Mouse (Mus musculus) brown adipose tissue, adult 24 weeks (tissue): ENCODE results near the gene Inha. TPM values are rescaled to one million over a fixed set of nuclear protein-coding genes. Genes with fewer than 3 reads are reported as not detected.

Experiments
- H3K27ac ChIP-seq: fragments of 200-500 bp; replicated peaks from 2 replicates; pipeline ENCODE4 v1.5.1; 2012; ENCODE audit warnings: low read depth, mild to moderate bottlenecking, low read length
- H3K4me1 ChIP-seq: fragments of 200-500 bp; 2 replicates; pipeline ENCODE4 v1.6.1; 2012; ENCODE audit warnings: low read length, mixed read lengths; ENCODE audit not compliant: control insufficient read depth, insufficient read depth, insufficient read length
- H3K4me3 ChIP-seq: fragments of 200-500 bp; 2 replicates; pipeline ENCODE4 v1.5.1; 2012; ENCODE audit warnings: low read depth, mild to moderate bottlenecking, low read length, moderate library complexity; ENCODE audit not compliant: insufficient read depth
- polyA plus RNA-seq: library from polyadenylated mRNA; stranded (reverse); fragments of >200 nt; gene quantifications from 2 replicates; pipeline ENCODE4 v1.2.4, GENCODE M21; 2012; ENCODE audit not compliant: missing spikeins, insufficient read depth, insufficient read length

Gene Inha
- polyA plus RNA-seq, 1 experiment: not detected

DNA sequence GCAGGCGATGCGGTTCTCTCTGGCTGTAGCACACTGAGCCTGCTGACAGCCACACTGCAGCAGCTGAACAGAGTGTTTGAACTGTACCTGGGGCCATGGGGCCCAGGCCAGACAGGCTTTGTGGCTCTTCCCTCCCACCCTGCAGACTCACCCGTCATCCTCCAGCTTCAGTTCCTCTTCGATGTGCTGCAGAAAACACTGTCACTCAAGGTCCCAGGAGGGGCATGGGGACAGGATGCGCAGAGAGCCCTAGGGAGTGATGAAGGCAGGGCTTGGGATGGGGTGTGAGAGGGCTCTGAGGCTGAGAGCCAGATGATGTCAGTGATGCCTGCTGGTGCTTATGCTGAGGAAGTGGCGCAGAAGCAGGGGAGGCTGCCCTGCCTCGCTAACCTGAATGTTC lies 17.8 kb downstream of the Inha start:
- Histone ChIP-seq H3K4me3 (no peak overlapping the region), H3K4me1 (no peaks in the 10 kb centered on the region), H3K27ac (no peak overlapping the region)

DNA sequence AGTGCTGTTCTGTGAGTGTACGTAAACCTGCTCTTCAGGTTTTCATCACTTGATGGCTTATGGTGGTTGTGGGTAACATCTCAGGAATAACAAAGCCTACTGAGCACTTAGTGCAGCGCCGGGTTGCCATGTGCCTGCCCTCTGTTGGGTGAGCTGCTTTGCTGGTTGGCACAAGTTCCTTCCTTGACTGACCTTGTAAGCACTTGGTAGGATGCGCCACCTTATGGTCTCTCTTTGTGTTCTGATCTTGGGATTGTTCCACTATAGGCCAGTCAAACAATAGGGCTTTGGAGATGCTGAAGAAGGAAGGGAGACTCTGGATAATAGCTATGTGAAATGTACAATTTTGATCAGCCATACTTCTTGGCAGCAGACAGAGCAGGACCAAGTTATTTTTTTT lies 23.7 kb downstream of the Inha start:
- Histone ChIP-seq H3K4me3 (no peak overlapping the region), H3K27ac (no peak overlapping the region), H3K4me1 (no peaks in the 10 kb centered on the region)

DNA sequence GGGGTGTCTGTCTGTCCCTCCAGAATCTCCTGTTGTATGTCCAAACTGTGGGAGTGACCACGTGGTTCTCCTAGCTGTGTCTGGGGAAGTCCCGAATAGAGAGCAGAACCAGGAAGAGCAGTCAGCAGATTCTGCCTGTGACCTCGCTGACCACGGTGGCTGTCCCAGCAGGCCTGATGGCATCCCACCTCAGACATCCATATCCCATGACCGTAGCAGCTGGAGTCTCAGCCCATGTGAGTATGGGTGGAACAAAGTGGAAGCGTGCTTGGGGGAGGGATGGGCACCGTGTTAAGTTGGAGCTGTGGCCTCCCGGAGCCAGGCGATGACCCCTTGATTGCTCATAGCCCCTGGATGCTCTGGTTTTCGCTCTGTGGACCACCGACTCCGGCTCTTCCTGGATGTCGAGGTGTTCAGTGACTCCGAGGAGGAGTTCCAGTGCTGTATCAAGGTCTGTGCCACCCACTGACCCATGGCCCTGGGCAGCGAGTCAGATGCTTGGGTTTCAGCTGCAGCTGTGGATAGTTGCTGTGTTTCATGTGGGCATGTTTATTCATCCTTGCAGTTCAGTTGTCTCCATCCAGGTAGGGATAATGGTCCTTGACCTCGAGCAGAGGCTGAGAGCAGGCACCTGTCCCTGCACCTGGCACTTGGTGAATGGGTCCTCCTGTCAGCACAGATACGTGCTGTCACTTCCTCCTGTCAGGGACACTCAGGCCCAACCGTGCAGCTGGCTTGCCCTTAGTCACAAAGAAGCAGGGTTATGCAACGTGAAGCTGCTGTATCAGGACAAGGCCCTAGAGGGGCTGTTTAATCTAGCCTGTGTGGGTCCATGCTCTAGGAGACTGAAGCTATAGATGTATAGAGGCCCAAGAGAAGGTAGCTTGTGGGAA lies 25.6 kb downstream of the Inha start:
- Histone ChIP-seq H3K4me1 (no peaks in the 10 kb centered on the region), H3K27ac (no peak overlapping the region), H3K4me3 (no peak overlapping the region)

DNA sequence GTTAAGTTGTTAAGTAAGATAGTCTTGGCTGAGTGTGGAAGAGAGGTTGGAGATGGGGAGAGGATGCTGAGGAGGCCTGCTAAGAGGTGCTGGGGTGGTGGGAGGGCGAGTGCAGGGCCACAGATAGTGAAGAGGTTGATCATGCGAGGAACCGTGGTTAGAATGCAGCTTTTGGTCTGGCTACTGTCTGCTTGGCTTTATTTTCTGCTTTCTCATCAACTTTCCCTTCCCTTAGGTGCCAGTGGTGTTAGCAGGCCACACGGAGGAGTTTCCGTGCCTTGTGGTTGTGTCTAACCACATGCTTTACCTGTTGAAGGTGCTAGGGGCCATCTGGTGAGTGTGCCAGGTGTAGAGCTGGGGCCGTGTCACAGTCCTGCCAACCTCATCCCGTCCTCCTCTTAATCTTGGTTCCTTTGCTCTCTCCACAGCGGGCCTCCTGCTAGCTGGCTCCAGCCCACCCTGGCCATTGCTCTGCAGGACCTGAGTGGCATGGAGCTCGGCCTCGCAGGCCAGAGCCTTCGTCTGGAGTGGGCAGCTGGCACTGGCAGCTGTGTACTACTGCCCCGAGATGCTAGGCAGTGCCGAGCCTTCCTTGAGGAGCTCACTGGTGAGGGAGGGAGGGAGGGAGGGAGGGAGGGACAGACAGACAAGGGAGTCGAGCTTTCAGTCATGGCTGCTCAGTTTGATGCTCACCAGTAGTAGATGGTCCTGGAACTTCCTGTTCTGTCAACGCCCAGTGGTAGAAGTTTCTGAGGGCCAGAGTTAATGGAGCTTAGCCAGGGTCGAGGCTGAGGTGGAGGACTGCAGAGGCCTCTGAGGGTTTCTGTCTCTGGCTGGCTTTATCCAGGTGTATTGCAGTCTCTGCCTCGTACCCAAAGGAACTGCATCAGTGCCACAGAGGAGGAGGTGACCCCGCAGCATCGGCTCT lies 26.7 kb downstream of the Inha start:
- H3K27ac ChIP-seq: no peak overlapping the region
- H3K4me3 ChIP-seq: no peak overlapping the region
- H3K4me1 ChIP-seq: no peaks in the 10 kb centered on the region

DNA sequence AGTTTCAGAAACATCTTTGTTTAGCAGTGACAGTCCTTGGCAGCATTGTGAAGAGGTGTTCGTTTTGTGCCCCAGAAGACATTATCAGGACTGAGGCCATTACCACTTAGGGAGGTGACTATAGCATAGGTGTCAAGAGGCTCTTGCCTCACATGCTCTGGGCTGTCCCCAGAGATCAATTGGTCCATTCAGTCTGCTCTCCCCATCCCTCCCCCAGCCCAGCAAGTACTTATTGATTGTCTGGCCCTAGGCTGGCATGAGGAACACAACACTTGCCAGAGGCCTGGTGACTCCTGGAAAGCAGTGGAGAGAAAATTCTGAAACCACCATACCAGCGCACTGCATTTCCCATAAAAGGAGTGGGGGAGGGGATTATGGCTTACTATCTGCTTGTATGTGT lies 30.7 kb downstream of the Inha start:
- Histone ChIP-seq H3K4me3 (no peak overlapping the region), H3K4me1 (no peaks in the 10 kb centered on the region), H3K27ac (no peak overlapping the region)

DNA sequence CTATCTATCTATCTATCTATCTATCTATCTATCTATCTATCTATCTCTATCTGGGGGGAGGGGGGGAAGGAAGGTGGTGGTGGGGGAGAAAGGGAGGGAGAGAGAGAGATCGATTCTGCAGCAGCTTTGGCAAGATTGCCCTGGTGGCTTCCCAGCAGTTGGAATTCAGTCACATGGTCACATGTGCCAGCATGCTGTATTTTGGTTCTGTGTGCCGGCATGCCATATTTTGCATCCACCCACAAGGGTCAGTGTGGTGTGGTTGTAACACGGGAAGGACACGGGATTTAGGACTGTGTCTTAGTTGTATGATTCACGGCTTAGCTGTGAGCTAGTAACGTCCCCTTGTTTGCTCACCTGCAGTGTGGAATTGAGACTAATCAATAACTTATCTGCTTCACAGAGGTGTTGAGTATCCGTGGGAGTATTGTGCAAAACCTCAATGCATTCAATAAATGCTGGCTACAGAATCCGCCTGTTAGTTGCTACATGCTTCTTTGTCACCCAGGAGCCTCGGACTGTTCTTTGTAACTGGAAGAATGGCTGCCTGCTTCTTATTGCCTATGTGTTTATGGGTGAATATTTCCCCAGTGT lies 31.8 kb downstream of the Inha start:
- no peak overlapping the region for H3K27ac ChIP-seq
- no peak overlapping the region for H3K4me3 ChIP-seq
- no peaks in the 10 kb centered on the region for H3K4me1 ChIP-seq

DNA sequence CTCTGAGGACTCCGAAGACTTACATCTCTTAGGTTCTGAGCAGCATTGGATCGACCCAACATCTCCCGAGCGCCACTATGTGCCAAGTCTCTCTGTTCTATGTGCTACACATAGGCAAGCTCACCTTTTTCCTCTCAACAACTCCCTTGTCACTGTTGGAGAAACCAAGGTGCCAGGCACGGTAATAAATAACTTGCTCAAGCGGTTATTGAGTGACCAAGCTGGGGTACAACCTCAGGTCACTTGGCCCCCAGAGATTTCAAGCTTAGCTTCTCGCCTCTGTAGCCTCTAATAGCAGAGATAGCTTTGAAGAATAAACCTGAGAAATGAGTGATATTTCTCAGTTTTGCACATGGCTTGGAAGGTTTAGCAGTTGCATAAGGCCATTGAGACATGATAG lies 34.6 kb downstream of the Inha start:
- Histone ChIP-seq H3K27ac (no peak overlapping the region), H3K4me1 (no peaks in the 10 kb centered on the region), H3K4me3 (no peak overlapping the region)

DNA sequence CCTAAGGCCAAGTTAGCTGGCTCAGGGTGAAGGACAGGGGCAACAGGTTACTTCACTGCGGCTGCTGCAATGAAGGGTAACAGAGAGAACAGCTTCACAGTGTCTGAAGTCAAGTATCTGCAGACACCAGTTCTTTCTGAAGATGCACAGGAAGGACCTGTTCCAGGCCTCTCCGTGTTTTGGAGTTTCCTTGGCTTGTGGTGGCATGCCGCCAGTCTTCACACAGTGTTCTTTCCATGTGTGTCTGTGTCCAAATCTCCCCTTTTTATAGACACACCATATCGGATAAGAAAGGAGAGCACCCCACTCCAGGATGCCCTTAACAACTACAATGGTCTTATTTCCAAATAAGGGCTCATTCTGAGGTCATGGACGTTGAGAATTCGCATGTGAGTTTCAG lies 37.5 kb downstream of the Inha start:
- H3K4me3 ChIP-seq: no peak overlapping the region
- no peak overlapping the region for H3K27ac ChIP-seq
- H3K4me1 ChIP-seq: no peaks in the 10 kb centered on the region

DNA sequence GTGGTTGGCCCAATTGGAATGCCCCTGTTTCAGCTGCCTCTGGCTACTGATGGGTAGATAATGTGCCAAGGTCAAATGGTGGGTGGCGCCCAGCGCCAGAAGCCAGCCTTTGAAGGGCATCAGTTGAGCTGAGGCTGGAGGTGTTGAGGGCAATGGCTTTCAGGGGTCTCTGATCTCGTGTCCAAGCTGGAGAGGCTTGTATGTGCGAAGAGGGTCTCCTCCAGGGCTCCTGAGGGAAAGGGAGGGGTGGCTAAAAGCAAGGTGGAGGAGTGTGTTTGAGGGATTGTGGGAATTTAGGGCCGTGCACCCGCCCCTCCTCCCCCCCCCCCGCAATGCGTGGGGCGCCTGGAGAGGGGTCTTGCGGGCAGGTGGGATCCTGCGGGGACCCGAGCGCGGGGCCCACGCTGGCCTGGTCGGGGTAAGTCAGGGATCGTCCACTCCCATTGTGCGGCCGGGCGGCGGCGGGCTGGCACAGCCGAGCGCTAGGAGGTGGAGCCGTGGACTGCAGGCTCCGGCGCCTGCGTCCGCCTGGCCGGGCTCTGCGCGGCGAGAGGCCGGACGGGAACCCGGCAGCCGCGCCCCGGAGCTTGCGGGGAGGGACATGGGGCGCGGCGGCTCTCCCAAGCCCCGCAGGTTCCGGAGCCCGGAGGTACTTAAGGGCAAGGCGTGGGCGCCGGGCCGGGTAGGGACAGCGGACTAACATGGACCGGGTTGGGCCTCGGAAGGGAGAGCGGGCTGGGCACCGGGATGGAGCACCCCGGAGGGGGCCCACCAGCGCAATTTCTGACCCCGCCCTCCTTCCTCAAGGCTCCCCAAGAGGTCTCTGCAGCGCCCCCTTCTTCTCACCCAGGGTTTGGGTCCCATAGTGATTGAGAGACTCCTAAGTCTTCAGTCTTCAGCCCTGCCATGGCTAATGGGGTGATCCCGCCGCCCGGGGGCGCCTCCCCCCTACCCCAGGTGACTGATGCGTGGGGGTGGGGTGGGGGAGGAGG lies 39.4 kb downstream of the Inha start, which contains the start of gene Slc4a3:
TSS of gene Slc4a3 (plus strand) at position 302 of the 992 bp plus-strand sequence.
- Histone ChIP-seq H3K4me3 (peak within 1 kb of the TSS; percentile 93), H3K4me1 (no peaks in the 10 kb centered on the region), H3K27ac (no peak within 1 kb of the TSS)

DNA sequence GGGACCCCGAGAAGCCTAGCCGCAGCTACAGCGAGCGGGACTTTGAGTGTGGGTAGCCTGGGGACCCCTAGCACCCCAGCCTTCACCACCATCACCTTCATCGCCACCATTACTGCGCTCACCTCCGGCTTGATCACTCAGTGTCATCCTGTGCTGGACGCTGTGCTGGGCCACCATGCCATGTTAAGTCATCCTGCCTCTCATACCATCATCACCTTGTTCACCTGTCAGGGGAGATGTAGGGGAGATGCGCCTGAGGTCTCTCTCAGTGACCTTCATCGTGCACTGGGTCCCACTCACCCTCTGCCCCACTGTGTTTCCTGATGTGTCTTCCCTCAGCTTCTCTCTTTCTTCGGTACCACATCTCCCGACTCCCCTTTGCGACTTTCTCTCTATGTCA lies 40.5 kb downstream of the Inha start:
- no peak overlapping the region for H3K27ac ChIP-seq
- no peaks in the 10 kb centered on the region for H3K4me1 ChIP-seq
- 0 out of 2 replicates have a peak overlapping the region, but pooled peaks have one; percentile 10 for H3K4me3 ChIP-seq

DNA sequence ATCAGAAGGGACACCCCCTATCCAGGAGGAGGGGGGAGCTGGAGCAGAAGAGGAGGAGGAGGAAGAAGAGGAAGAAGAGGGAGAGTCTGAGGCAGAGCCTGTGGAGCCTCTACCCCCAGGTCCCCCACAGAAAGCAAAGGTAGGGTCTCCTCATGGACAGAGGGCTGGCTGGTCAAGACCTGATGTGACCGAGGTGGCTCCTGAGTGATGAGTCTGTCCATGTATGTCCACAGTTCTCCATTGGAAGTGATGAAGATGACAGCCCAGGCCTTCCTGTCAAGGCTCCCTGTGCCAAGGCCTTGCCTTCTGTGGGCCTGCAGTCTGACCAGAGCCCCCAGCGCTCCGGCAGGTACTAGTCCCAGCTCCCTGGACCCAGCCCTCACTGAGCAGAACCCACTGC lies 41.2 kb downstream of the Inha start:
- Histone ChIP-seq H3K4me3 (no peak overlapping the region), H3K4me1 (no peaks in the 10 kb centered on the region), H3K27ac (no peak overlapping the region)

DNA sequence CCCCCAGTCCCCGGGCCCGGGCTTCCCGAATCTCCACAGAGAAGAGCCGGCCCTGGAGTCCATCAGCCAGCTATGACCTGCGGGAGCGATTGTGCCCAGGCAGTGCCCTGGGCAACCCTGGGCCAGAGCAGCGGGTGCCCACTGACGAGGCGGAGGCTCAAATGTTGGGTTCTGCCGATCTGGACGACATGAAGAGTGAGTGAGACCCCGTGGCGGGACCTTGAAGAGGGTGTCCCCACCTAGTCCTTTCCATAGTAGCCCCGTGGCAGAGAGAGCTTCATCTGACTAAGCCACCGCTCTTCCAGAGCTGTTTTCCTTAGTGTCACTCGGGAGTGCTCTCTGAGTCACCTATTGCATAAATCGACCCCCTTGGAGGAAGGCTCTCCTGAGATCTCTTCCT lies 42.0 kb downstream of the Inha start:
- H3K27ac ChIP-seq: no peak overlapping the region
- no peak overlapping the region for H3K4me3 ChIP-seq
- no peaks in the 10 kb centered on the region for H3K4me1 ChIP-seq

DNA sequence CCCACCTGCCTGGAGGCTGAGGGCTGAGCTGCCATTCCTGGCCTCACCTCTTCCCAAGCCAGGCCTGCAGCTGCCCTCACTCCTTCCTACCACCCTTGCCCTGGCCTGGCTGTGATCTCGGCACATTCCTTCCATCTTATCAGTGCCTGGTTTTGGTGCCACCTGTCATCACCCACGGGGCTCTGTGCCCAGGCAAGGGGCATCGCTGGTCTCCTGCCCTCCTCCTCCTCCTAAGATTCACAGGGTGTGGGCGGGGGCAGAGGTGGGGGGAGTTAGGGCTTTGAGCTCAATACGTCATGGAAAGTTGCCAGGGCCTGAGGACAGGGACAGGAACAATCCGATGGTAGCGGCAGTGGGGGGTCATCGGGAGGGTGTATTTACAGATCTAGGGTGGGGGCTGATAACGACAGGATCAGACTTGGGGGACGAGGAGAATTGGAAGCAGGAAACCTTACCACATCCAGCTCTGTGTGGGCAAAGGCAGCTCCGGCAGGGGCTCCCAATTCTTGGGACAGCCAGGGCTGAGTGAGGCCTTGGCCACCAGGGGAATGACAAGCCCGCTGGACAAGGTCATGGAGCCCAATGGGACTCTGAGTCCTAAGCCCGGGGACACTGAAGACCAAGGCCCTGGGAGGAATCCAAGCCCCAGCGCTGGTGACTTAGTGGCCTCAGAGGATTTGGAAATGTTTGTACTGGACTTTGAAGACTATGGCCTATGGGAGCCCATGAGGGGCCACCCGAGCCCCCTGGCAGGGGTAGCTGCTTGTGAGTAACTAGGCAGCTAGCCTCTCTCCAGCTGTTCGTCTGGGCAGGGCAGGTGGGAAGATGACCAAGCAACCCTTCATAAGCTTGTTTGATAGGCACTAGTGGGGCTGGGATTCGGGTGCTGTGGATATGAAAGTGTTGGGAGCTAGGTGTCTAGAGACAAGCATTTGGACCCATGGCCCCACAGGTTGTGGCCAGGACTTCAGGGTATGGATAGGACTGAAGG lies 42.7 kb downstream of the Inha start:
- H3K27ac ChIP-seq: no peak overlapping the region
- no peak overlapping the region for H3K4me3 ChIP-seq

More for the DNA sequence above, 42.7 kb downstream of the Inha start:
- H3K4me1 ChIP-seq: no peaks in the 10 kb centered on the region
